In genomic region chr3:43352829-43353228, GRCm38 (mm10) we compare ENCODE assay signal across 15 mouse cellular contexts.
DNase-seq lines count a peak whose midpoint lies in the region; ATAC-seq and TF ChIP-seq lines count a peak whose summit lies in the region.
"Had no signal": no experiment of that assay in that cellular context is flagged by ENCODE, and none has a peak within 500 bp of the region (broad histone marks: within the 10 kb centered on the region; RNA-seq: fewer than 3 reads in every experiment).

No protein-coding gene starts in this region.

- H3K9me3 ChIP-seq in neural tube, embryonic 11.5 days (ENCODE audit: control insufficient read depth, low read length), result no peaks in the 10 kb centered on the region
- H3K9me3 ChIP-seq in hindbrain, embryonic 14.5 days (ENCODE audit: control insufficient read depth, low read length), result no peaks in the 10 kb centered on the region
- H3K9me3 ChIP-seq: heart, embryonic 12.5 days; limb, embryonic 12.5 days had no signal

- no peak overlapping the region for H3K4me3 ChIP-seq in kidney, adult 2 months (ENCODE audit: insufficient read depth, low read depth, low read length)
- no peak overlapping the region for H3K4me3 ChIP-seq in neural tube, embryonic 11.5 days (ENCODE audit: low read depth, low read length)
- no peak overlapping the region for H3K4me3 ChIP-seq in hindbrain, embryonic 14.5 days (replicated peaks; ENCODE audit: low read length)
- H3K4me3 ChIP-seq: erythroblast, embryonic 14.5 days; heart, embryonic 12.5 days; limb, embryonic 12.5 days had no signal

- H3K36me3 ChIP-seq in kidney, adult 2 months (ENCODE audit: control insufficient read depth, insufficient read depth, low read length), result no peaks in the 10 kb centered on the region
- H3K36me3 ChIP-seq in neural tube, embryonic 11.5 days (ENCODE audit: control insufficient read depth, insufficient read depth, low read length), result no peaks in the 10 kb centered on the region
- H3K36me3 ChIP-seq in hindbrain, embryonic 14.5 days (replicated peaks; ENCODE audit: control insufficient read depth, insufficient read depth), result no peaks in the 10 kb centered on the region
- H3K36me3 ChIP-seq: heart, embryonic 12.5 days; limb, embryonic 12.5 days had no signal

- no peaks in the 10 kb centered on the region for H3K27me3 ChIP-seq in kidney, adult 2 months (replicated peaks; ENCODE audit: control insufficient read depth, insufficient read depth, low read length)
- H3K27me3 ChIP-seq in neural tube, embryonic 11.5 days (ENCODE audit: control insufficient read depth, insufficient read depth, low read length), result no peaks in the 10 kb centered on the region
- H3K27me3 ChIP-seq in hindbrain, embryonic 14.5 days (ENCODE audit: control insufficient read depth, insufficient read depth, low read length), result no peaks in the 10 kb centered on the region
- H3K27me3 ChIP-seq: heart, embryonic 12.5 days; limb, embryonic 12.5 days had no signal

- no peak overlapping the region for H3K9ac ChIP-seq in neural tube, embryonic 11.5 days (ENCODE audit: low read length)
- H3K9ac ChIP-seq in hindbrain, embryonic 14.5 days, result no peak overlapping the region
- H3K9ac ChIP-seq: heart, embryonic 12.5 days; limb, embryonic 12.5 days had no signal

- H3K4me1 ChIP-seq in kidney, adult 2 months (ENCODE audit: control insufficient read depth, insufficient read depth, low read length), result no peaks in the 10 kb centered on the region
- H3K4me1 ChIP-seq in neural tube, embryonic 11.5 days (ENCODE audit: control insufficient read depth, insufficient read depth, low read length), result no peaks in the 10 kb centered on the region
- H3K4me1 ChIP-seq in hindbrain, embryonic 14.5 days (replicated peaks; ENCODE audit: control insufficient read depth, insufficient read depth, low read length), result no peaks in the 10 kb centered on the region
- H3K4me1 ChIP-seq: heart, embryonic 12.5 days; limb, embryonic 12.5 days had no signal

- DNase-seq in kidney, adult 2 months, result peak; percentile 1
- no peak for DNase-seq in kidney, postnatal 14 days
- peak; percentile 18 for DNase-seq in neural tube, embryonic 11.5 days (ENCODE audit: low spot score)
- no peak for DNase-seq in neural tube, embryonic 10.5 days (ENCODE audit: extremely low spot score, low spot score)
- DNase-seq in hindbrain, embryonic 14.5 days (ENCODE audit: low spot score), result peak; percentile 32
- peak; percentile 21 for DNase-seq in yolk sac, embryonic 10.5 days (ENCODE audit: low spot score)
- DNase-seq in urinary bladder, postnatal 14 days (ENCODE audit: low spot score), result no peak
- DNase-seq in MN1 (ENCODE audit: low spot score), result no peak
- DNase-seq: cerebellum, postnatal 14 days; gastrocnemius, postnatal 14 days; kidney, postnatal 10 days had no signal

- no peak for ATAC-seq in neural tube, embryonic 11.5 days (ENCODE audit: insufficient read depth, low FRiP score, low TSS enrichment)
- no peak; the same call in 1 of the 2 replicates for ATAC-seq in hindbrain, embryonic 14.5 days (ENCODE audit: low FRiP score)
- ATAC-seq: activated CD4-positive, CD25-positive, alpha-beta regulatory T cell, adult 4 months had no signal

- no peak for TF ChIP-seq POLR2A in kidney, adult 2 months (IDR thresholded peaks at IDR 0.05; ENCODE audit: low read depth, low read length)

- no peak overlapping the region for H3K27ac ChIP-seq in kidney, adult 2 months (ENCODE audit: insufficient read depth, low read depth, low read length)
- no peak overlapping the region for H3K27ac ChIP-seq in neural tube, embryonic 11.5 days (ENCODE audit: low read depth, low read length)
- no peak overlapping the region for H3K27ac ChIP-seq in hindbrain, embryonic 14.5 days
- H3K27ac ChIP-seq: limb, embryonic 12.5 days had no signal

- no peak for TF ChIP-seq CTCF in kidney, adult 2 months (conservative IDR thresholded peaks at IDR 0.05; ENCODE audit: insufficient read depth, insufficient read length, low read depth, low read length)

- no peak overlapping the region for H3K4me2 ChIP-seq in neural tube, embryonic 11.5 days (ENCODE audit: low read depth)
- no peak overlapping the region for H3K4me2 ChIP-seq in hindbrain, embryonic 14.5 days (replicated peaks)
- H3K4me2 ChIP-seq: heart, embryonic 12.5 days; limb, embryonic 12.5 days had no signal

Comparison
In these comparisons a context has a peak if more than half of its experiments do, and no peak if none do; other contexts are left out.
1. DNase-seq: peak in kidney, adult 2 months (single experiment), neural tube, embryonic 11.5 days (single experiment), hindbrain, embryonic 14.5 days (single experiment) and yolk sac, embryonic 10.5 days (single experiment); none in kidney, postnatal 14 days (single experiment), neural tube, embryonic 10.5 days (single experiment), urinary bladder, postnatal 14 days (single experiment) and MN1 (single experiment).